In genomic region chr6:134558546-134559129, GRCm38 (mm10) we compare ENCODE assay signal across 15 mouse cellular contexts. TPM values are rescaled to one million over a fixed set of nuclear protein-coding genes. Genes with fewer than 3 reads are reported as not detected.
A peak's percentile ranks its signal among the peaks of the same experiment; 100 is the strongest.
DNase-seq lines count a peak whose midpoint lies in the region; ATAC-seq and TF ChIP-seq lines count a peak whose summit lies in the region.
"Had no signal": no experiment of that assay in that cellular context is flagged by ENCODE, and none has a peak within 500 bp of the region (broad histone marks: within the 10 kb centered on the region; RNA-seq: fewer than 3 reads in every experiment).

No protein-coding gene starts in this region.

- H3K27ac ChIP-seq in limb, embryonic 14.5 days (replicated peaks; ENCODE audit: low read depth, low read length): no peak overlapping the region
- H3K27ac ChIP-seq in limb, embryonic 10.5 days: no peak overlapping the region
- no peak overlapping the region for H3K27ac ChIP-seq in heart, embryonic 12.5 days (ENCODE audit: poor library complexity, severe bottlenecking)
- H3K27ac ChIP-seq: embryonic facial prominence, embryonic 13.5 days; hindbrain, embryonic 13.5 days; left cerebral cortex, adult 2 months; liver, embryonic 13.5 days had no signal

- no peak for TF ChIP-seq POLR2A in limb, embryonic 14.5 days (IDR thresholded peaks at IDR 0.05; ENCODE audit: borderline replicate concordance, extremely low read depth, insufficient read depth, insufficient read length)

- H3K9me3 ChIP-seq in limb, embryonic 14.5 days (ENCODE audit: control insufficient read depth, low read length): no peaks in the 10 kb centered on the region
- H3K9me3 ChIP-seq in limb, embryonic 10.5 days (replicated peaks): no peaks in the 10 kb centered on the region
- H3K9me3 ChIP-seq in heart, embryonic 12.5 days (replicated peaks): no peaks in the 10 kb centered on the region
- H3K9me3 ChIP-seq: embryonic facial prominence, embryonic 13.5 days; hindbrain, embryonic 13.5 days; liver, embryonic 13.5 days; megakaryocyte, embryonic 14.5 days had no signal

- DNase-seq in limb, embryonic 14.5 days (ENCODE audit: low spot score): peak; percentile 7
- no peak for DNase-seq in limb, embryonic 10.5 days (ENCODE audit: low spot score)
- peak; percentile 69 for DNase-seq in R1 (ENCODE audit: low read depth, low spot score)
- DNase-seq in embryo, embryonic 10.5 days (ENCODE audit: low spot score): no peak
- DNase-seq: cerebellum, adult 9-10 months; kidney, postnatal 25 days; liver, embryonic 13.5 days; right cerebral cortex, postnatal 4 days had no signal

- ATAC-seq in limb, embryonic 14.5 days (ENCODE audit: low FRiP score, low read depth): no peak
- ATAC-seq in CD4-positive, CD25-positive, alpha-beta regulatory T cell, adult 4 months: peak; percentile 76
- 0 out of 2 replicates have a peak, but pooled peaks have one; percentile 21 for ATAC-seq in megakaryocyte-erythroid progenitor cell, adult 5-6 weeks (replicated peaks; ENCODE audit: low FRiP score, low TSS enrichment, poor library complexity, severe bottlenecking)
- no peak for ATAC-seq in heart, embryonic 12.5 days (ENCODE audit: insufficient number of reproducible peaks, low FRiP score)

- peaks cover 17% of the 10 kb centered on the region for H3K4me1 ChIP-seq in limb, embryonic 14.5 days (ENCODE audit: control insufficient read depth, insufficient read depth, low read length)
- peaks cover 2% of the 10 kb centered on the region for H3K4me1 ChIP-seq in limb, embryonic 10.5 days
- peaks cover 42% of the 10 kb centered on the region for H3K4me1 ChIP-seq in heart, embryonic 12.5 days (replicated peaks)

- no peaks in the 10 kb centered on the region for H3K27me3 ChIP-seq in limb, embryonic 14.5 days (ENCODE audit: control insufficient read depth, insufficient read depth, low read length)
- H3K27me3 ChIP-seq in limb, embryonic 10.5 days (ENCODE audit: low read depth, poor library complexity, severe bottlenecking): no peaks in the 10 kb centered on the region
- no peaks in the 10 kb centered on the region for H3K27me3 ChIP-seq in heart, embryonic 12.5 days (replicated peaks)
- H3K27me3 ChIP-seq: embryonic facial prominence, embryonic 13.5 days; hindbrain, embryonic 13.5 days; liver, embryonic 13.5 days; megakaryocyte, embryonic 14.5 days had no signal

- H3K9ac ChIP-seq in limb, embryonic 14.5 days (ENCODE audit: low read depth, low read length, severe bottlenecking): no peak overlapping the region
- H3K9ac ChIP-seq in heart, embryonic 12.5 days: no peak overlapping the region
- H3K9ac ChIP-seq: embryonic facial prominence, embryonic 13.5 days; hindbrain, embryonic 13.5 days; liver, embryonic 13.5 days had no signal

- no peak overlapping the region for H3K4me3 ChIP-seq in limb, embryonic 14.5 days (replicated peaks; ENCODE audit: low read length)
- H3K4me3 ChIP-seq in limb, embryonic 10.5 days: no peak overlapping the region
- no peak overlapping the region for H3K4me3 ChIP-seq in heart, embryonic 12.5 days
- H3K4me3 ChIP-seq: embryonic facial prominence, embryonic 13.5 days; hindbrain, embryonic 13.5 days; left cerebral cortex, adult 2 months; liver, embryonic 13.5 days; megakaryocyte, embryonic 14.5 days had no signal

- no peaks in the 10 kb centered on the region for H3K36me3 ChIP-seq in limb, embryonic 14.5 days (ENCODE audit: control insufficient read depth, insufficient read depth, low read length)
- 0 out of 2 replicates have a peak, but pooled peaks cover 2% of the 10 kb centered on the region for H3K36me3 ChIP-seq in limb, embryonic 10.5 days
- no peaks in the 10 kb centered on the region for H3K36me3 ChIP-seq in heart, embryonic 12.5 days
- H3K36me3 ChIP-seq: embryonic facial prominence, embryonic 13.5 days; hindbrain, embryonic 13.5 days; liver, embryonic 13.5 days had no signal

- 68% methylated on average over 8 of the region's 8 CpGs for WGBS in limb, embryonic 14.5 days
- 82% methylated on average over 8 of the region's 8 CpGs for WGBS in limb, embryonic 10.5 days
- WGBS in heart, embryonic 12.5 days: 74% methylated on average over 8 of the region's 8 CpGs

- no peak overlapping the region for H3K4me2 ChIP-seq in limb, embryonic 14.5 days (replicated peaks; ENCODE audit: low read depth, low read length, severe bottlenecking)
- no peak overlapping the region for H3K4me2 ChIP-seq in heart, embryonic 12.5 days
- H3K4me2 ChIP-seq: embryonic facial prominence, embryonic 13.5 days; hindbrain, embryonic 13.5 days; liver, embryonic 13.5 days had no signal

RNA-seq across cellular contexts. Expression of gene Lrp6, which starts 8.1 kb away (rescaled TPM):
- polyA plus RNA-seq in limb, embryonic 14.5 days (2012; rRNA removed): 42.7 and 45.1 TPM in 2 replicates
- 39.5 and 43.5 TPM in 2 replicates for polyA plus RNA-seq in limb, embryonic 14.5 days (2014; fragmentation: Nextera tagmentation; extraction: Ambion mirVana)
- polyA plus RNA-seq in limb, embryonic 10.5 days (2016; fragmentation: Nextera tagmentation; extraction: Ambion mirVana): 25.3 and 33.4 TPM in 2 replicates
- polyA plus RNA-seq in CD4-positive, CD25-positive, alpha-beta regulatory T cell, adult 4 months (2017; shearing (Covaris generic)): 1 to 10 TPM; 6.3 to 8.6 TPM
- 22.9 and 31.8 TPM in 2 replicates for total RNA-seq in megakaryocyte-erythroid progenitor cell, adult 5-6 weeks (2014; fragmentation: Nextera tagmentation)
- total RNA-seq in megakaryocyte-erythroid progenitor cell, adult 5-6 weeks (2017): 40.6 and 50.7 TPM in 2 replicates
- 22.3 and 26.9 TPM in 2 replicates for polyA plus RNA-seq in heart, embryonic 12.5 days (2016; fragmentation: Nextera tagmentation; extraction: Ambion mirVana)

Comparison
In these comparisons a context has a peak if more than half of its experiments do, and no peak if none do; other contexts are left out.
1. DNase-seq: peak in limb, embryonic 14.5 days (single experiment) and R1 (single experiment); none in limb, embryonic 10.5 days (single experiment) and embryo, embryonic 10.5 days (single experiment).
2. ATAC-seq: peak in CD4-positive, CD25-positive, alpha-beta regulatory T cell, adult 4 months (single experiment) and megakaryocyte-erythroid progenitor cell, adult 5-6 weeks (single experiment); none in limb, embryonic 14.5 days (single experiment) and heart, embryonic 12.5 days (single experiment).